Mouse (Mus musculus): Measurements from ENCODE around the gene Slc39a12. TPM values are rescaled to one million over a fixed set of nuclear protein-coding genes. Genes with fewer than 3 reads are reported as not detected.

Slc39a12 gene
- total and polyA plus RNA-seq, 2 experiments from 2014 or later = 6.9 to 20.8 TPM

GRCm38 (mm10) chr2:14543355-14543754, 155.2 kb downstream of the Slc39a12 start:
- Histone ChIP-seq H3K36me3 (ENCODE audit: insufficient read depth, low read length) (no peaks in the 10 kb centered on the region), H3K27me3 (ENCODE audit: insufficient read depth, low read length) (no peaks in the 10 kb centered on the region), H3K9me3 (ENCODE audit: low read length) (no peaks in the 10 kb centered on the region), H3K9ac (replicated peaks; ENCODE audit: low read length, poor library complexity, severe bottlenecking) (no peak overlapping the region), H3K4me3 (ENCODE audit: low read depth, low read length) (no peak overlapping the region), H3K27ac (ENCODE audit: low read depth, low read length) (no peak overlapping the region), H3K4me1 (ENCODE audit: insufficient read depth, low read length) (no peaks in the 10 kb centered on the region), H3K4me2 (ENCODE audit: low read depth, low read length, poor library complexity, severe bottlenecking) (no peak overlapping the region)
- WGBS = 50% methylated on average over 3 of the region's 3 CpGs
- no peak for ATAC-seq (ENCODE audit: low FRiP score)
- peak; percentile 49 for DNase-seq (ENCODE audit: low spot score)
- no peak for TF ChIP-seq CTCF (IDR thresholded peaks at IDR 0.05)

DNA sequence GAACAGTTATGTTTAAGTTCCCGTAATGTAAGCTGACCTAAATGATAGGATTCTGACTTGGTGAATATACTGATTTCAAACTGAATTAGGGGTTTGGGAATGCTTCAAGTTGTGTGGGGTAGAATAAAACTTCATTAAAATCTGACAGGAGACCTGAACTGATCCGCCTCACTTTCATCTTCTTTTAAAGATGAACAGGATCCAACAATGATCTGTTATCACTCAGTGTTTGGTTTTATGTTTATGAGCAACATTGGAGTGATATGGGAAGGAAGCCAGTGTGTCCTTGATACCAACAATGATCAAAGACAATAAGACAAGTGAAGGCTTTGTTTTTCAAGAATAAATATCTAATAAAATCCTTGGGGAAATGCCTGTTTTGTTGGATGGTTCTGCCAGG, 155.7 kb downstream of the Slc39a12 start:
- Histone ChIP-seq H3K4me3 (ENCODE audit: low read depth, low read length) (no peak overlapping the region), H3K36me3 (ENCODE audit: insufficient read depth, low read length) (no peaks in the 10 kb centered on the region), H3K4me1 (ENCODE audit: insufficient read depth, low read length) (no peaks in the 10 kb centered on the region), H3K27ac (ENCODE audit: low read depth, low read length) (no peak overlapping the region), H3K9ac (replicated peaks; ENCODE audit: low read length, poor library complexity, severe bottlenecking) (no peak overlapping the region), H3K4me2 (ENCODE audit: low read depth, low read length, poor library complexity, severe bottlenecking) (no peak overlapping the region), H3K27me3 (ENCODE audit: insufficient read depth, low read length) (no peaks in the 10 kb centered on the region), H3K9me3 (ENCODE audit: low read length) (no peaks in the 10 kb centered on the region)
- no peak for DNase-seq (ENCODE audit: low spot score)
- 86% methylated on average over 2 of the region's 2 CpGs for WGBS
- no peak for TF ChIP-seq CTCF (IDR thresholded peaks at IDR 0.05)
- ATAC-seq (ENCODE audit: low FRiP score) = no peak

Other genes with a start within 250 kb of the Slc39a12 start
- gene Tmem236, start 213.8 kb upstream of the Slc39a12 start, total RNA-seq (2014; rRNA removed) = 0.05 and 0.42 TPM in 2 replicates
- 0.21 and 0.22 TPM in 2 replicates for gene Tmem236, start 213.8 kb upstream of the Slc39a12 start, polyA plus RNA-seq (2015; fragmentation: Nextera tagmentation; extraction: Ambion mirVana)
- 11.0 and 13.1 TPM in 2 replicates for gene Mrc1, start 158.9 kb upstream of the Slc39a12 start, total RNA-seq (2014; rRNA removed)
- gene Mrc1, start 158.9 kb upstream of the Slc39a12 start, polyA plus RNA-seq (2015; fragmentation: Nextera tagmentation; extraction: Ambion mirVana) = 3.7 and 4.1 TPM in 2 replicates
- gene Cacnb2, start 214.8 kb downstream of the Slc39a12 start, total RNA-seq (2014; rRNA removed) = 28.7 and 37.5 TPM in 2 replicates
- gene Cacnb2, start 214.8 kb downstream of the Slc39a12 start, polyA plus RNA-seq (2015; fragmentation: Nextera tagmentation; extraction: Ambion mirVana) = 8.1 and 10.9 TPM in 2 replicates